Mouse (Mus musculus): ENCODE measurements at regions not wholly inside any gene's neighbourhood (a gene's known extent, or its start where the extent isn't known, plus 50 kb on each side); places are given as distances from the start of the nearest gene placed in this dataset.
A peak's percentile ranks its signal among the peaks of the same experiment; 100 is the strongest.

GRCm38 (mm10) chr13:103476328-103476727 is 142.0 kb upstream of the Mast4 start:
- no peak overlapping the region for H3K4me3 ChIP-seq (ENCODE audit: low read depth, low read length)
- DNase-seq (no peak), ATAC-seq (ENCODE audit: insufficient read depth) (no peak)
- no peak overlapping the region for H3K9ac ChIP-seq
- H3K4me1 ChIP-seq (ENCODE audit: insufficient read depth): no peaks in the 10 kb centered on the region
- H3K36me3 ChIP-seq (ENCODE audit: insufficient read depth): no peaks in the 10 kb centered on the region
- no peaks in the 10 kb centered on the region for H3K27me3 ChIP-seq (ENCODE audit: insufficient read depth, low read length)
- no peak for TF ChIP-seq CTCF (IDR thresholded peaks at IDR 0.05; ENCODE audit: low read depth)
- 75% methylated on average over 6 of the region's 6 CpGs for WGBS
- no peak overlapping the region for H3K4me2 ChIP-seq
- no peak overlapping the region for H3K27ac ChIP-seq (ENCODE audit: low read depth)
- no peaks in the 10 kb centered on the region for H3K9me3 ChIP-seq (ENCODE audit: low read depth, low read length)

GRCm38 (mm10) chr13:103472216-103472615 is 137.9 kb upstream of the Mast4 start:
- TF ChIP-seq CTCF (IDR thresholded peaks at IDR 0.05; ENCODE audit: low read depth): no peak
- 44% methylated on average over 6 of the region's 6 CpGs for WGBS

GRCm38 (mm10) chr13:103470141-103470540 is 135.8 kb upstream of the Mast4 start:
- Histone ChIP-seq H3K9ac (no peak overlapping the region), H3K4me2 (no peak overlapping the region), H3K27me3 (ENCODE audit: insufficient read depth, low read length) (no peaks in the 10 kb centered on the region), H3K9me3 (ENCODE audit: low read depth, low read length) (no peaks in the 10 kb centered on the region), H3K27ac (ENCODE audit: low read depth) (no peak overlapping the region), H3K4me1 (ENCODE audit: insufficient read depth) (no peaks in the 10 kb centered on the region), H3K36me3 (ENCODE audit: insufficient read depth) (no peaks in the 10 kb centered on the region), H3K4me3 (ENCODE audit: low read depth, low read length) (no peak overlapping the region)
- ATAC-seq (ENCODE audit: insufficient read depth): no peak
- DNase-seq: no peak
- no peak for TF ChIP-seq CTCF (IDR thresholded peaks at IDR 0.05; ENCODE audit: low read depth)
- 62% methylated on average over 6 of the region's 6 CpGs for WGBS

More at GRCm38 (mm10) chr13:103472216-103472615, 137.9 kb upstream of the Mast4 start:
- no peaks in the 10 kb centered on the region for H3K36me3 ChIP-seq (ENCODE audit: insufficient read depth)
- H3K4me3 ChIP-seq (ENCODE audit: low read depth, low read length): no peak overlapping the region
- ATAC-seq (ENCODE audit: insufficient read depth) (no peak), DNase-seq (no peak)
- no peak overlapping the region for H3K4me2 ChIP-seq
- no peaks in the 10 kb centered on the region for H3K4me1 ChIP-seq (ENCODE audit: insufficient read depth)
- H3K27me3 ChIP-seq (ENCODE audit: insufficient read depth, low read length): no peaks in the 10 kb centered on the region
- no peak overlapping the region for H3K9ac ChIP-seq
- no peak overlapping the region for H3K27ac ChIP-seq (ENCODE audit: low read depth)
- no peaks in the 10 kb centered on the region for H3K9me3 ChIP-seq (ENCODE audit: low read depth, low read length)

GRCm38 (mm10) chr13:103460499-103460898 is 126.2 kb upstream of the Mast4 start:
- Histone ChIP-seq H3K27ac (ENCODE audit: low read depth) (no peak overlapping the region), H3K4me1 (ENCODE audit: insufficient read depth) (no peaks in the 10 kb centered on the region), H3K9me3 (ENCODE audit: low read depth, low read length) (no peaks in the 10 kb centered on the region), H3K4me3 (ENCODE audit: low read depth, low read length) (no peak overlapping the region), H3K9ac (no peak overlapping the region), H3K4me2 (no peak overlapping the region), H3K36me3 (ENCODE audit: insufficient read depth) (no peaks in the 10 kb centered on the region), H3K27me3 (ENCODE audit: insufficient read depth, low read length) (no peaks in the 10 kb centered on the region)
- WGBS: 70% methylated on average over 4 of the region's 4 CpGs
- TF ChIP-seq CTCF (IDR thresholded peaks at IDR 0.05; ENCODE audit: low read depth): no peak
- no peak for ATAC-seq (ENCODE audit: insufficient read depth)
- no peak for DNase-seq

GRCm38 (mm10) chr13:103459486-103460147 is 125.3 kb upstream of the Mast4 start:
- ATAC-seq (ENCODE audit: insufficient read depth): peak; percentile 75; the same call in 1 of the 2 replicates

GRCm38 (mm10) chr13:103452837-103453236 is 118.5 kb upstream of the Mast4 start:
- Histone ChIP-seq H3K9me3 (ENCODE audit: low read depth, low read length) (no peaks in the 10 kb centered on the region), H3K27me3 (ENCODE audit: insufficient read depth, low read length) (no peaks in the 10 kb centered on the region), H3K9ac (no peak overlapping the region), H3K4me1 (ENCODE audit: insufficient read depth) (no peaks in the 10 kb centered on the region), H3K4me3 (ENCODE audit: low read depth, low read length) (no peak overlapping the region), H3K4me2 (no peak overlapping the region), H3K27ac (ENCODE audit: low read depth) (peak overlapping the region; percentile 51), H3K36me3 (ENCODE audit: insufficient read depth) (no peaks in the 10 kb centered on the region)
- TF ChIP-seq CTCF (IDR thresholded peaks at IDR 0.05; ENCODE audit: low read depth): no peak
- DNase-seq: peak; percentile 40
- 54% methylated on average over 4 of the region's 4 CpGs for WGBS
- ATAC-seq (ENCODE audit: insufficient read depth): peak; percentile 82; the same call in 1 of the 2 replicates

More at GRCm38 (mm10) chr13:103459486-103460147, 125.3 kb upstream of the Mast4 start:
- no peak overlapping the region for H3K9ac ChIP-seq
- peak; percentile 7 for DNase-seq
- TF ChIP-seq CTCF (IDR thresholded peaks at IDR 0.05; ENCODE audit: low read depth): no peak
- no peak overlapping the region for H3K4me3 ChIP-seq (ENCODE audit: low read depth, low read length)
- no peaks in the 10 kb centered on the region for H3K36me3 ChIP-seq (ENCODE audit: insufficient read depth)
- no peaks in the 10 kb centered on the region for H3K4me1 ChIP-seq (ENCODE audit: insufficient read depth)
- H3K9me3 ChIP-seq (ENCODE audit: low read depth, low read length): no peaks in the 10 kb centered on the region
- H3K27me3 ChIP-seq (ENCODE audit: insufficient read depth, low read length): no peaks in the 10 kb centered on the region
- no peak overlapping the region for H3K27ac ChIP-seq (ENCODE audit: low read depth)
- WGBS: 74% methylated on average over 13 of the region's 13 CpGs
- no peak overlapping the region for H3K4me2 ChIP-seq

GRCm38 (mm10) chr13:103430589-103430988 is 96.3 kb upstream of the Mast4 start:
- no peaks in the 10 kb centered on the region for H3K36me3 ChIP-seq (ENCODE audit: insufficient read depth)
- H3K27ac ChIP-seq (ENCODE audit: low read depth): no peak overlapping the region
- H3K4me3 ChIP-seq (ENCODE audit: low read depth, low read length): no peak overlapping the region
- no peak for TF ChIP-seq CTCF (IDR thresholded peaks at IDR 0.05; ENCODE audit: low read depth)
- H3K9ac ChIP-seq: no peak overlapping the region
- H3K9me3 ChIP-seq (ENCODE audit: low read depth, low read length): no peaks in the 10 kb centered on the region
- DNase-seq (no peak), ATAC-seq (ENCODE audit: insufficient read depth) (no peak)
- H3K27me3 ChIP-seq (ENCODE audit: insufficient read depth, low read length): no peaks in the 10 kb centered on the region
- H3K4me1 ChIP-seq (ENCODE audit: insufficient read depth): no peaks in the 10 kb centered on the region
- no peak overlapping the region for H3K4me2 ChIP-seq
- WGBS: 67% methylated on average over 3 of the region's 3 CpGs
